Mouse (Mus musculus) c-Kit-positive CD71-positive TER-119-negative erythroid progenitor cells, embryonic 14.5 days (primary cell): ENCODE data around the gene Sult3a2.
"Not testable (repeated sequence)": the region's sequence is repeated elsewhere in the genome, so short reads cannot be mapped to it uniquely, and the experiment has no call there.

ENCODE experiments used
- DNase-seq: peaks from one replicate; pipeline ENCODE4 v3.0.0-alpha.2; 2013; ENCODE audit warnings: low read depth

Sult3a2 gene

GRCm38 (mm10) chr10:33786604-33787003 lies at the start of gene Sult3a2:
Gene Sult3a2 (minus strand): TSS chr10:33786704.
- DNase-seq: no peak

GRCm38 (mm10) chr10:33820892-33821291 lies 34.4 kb upstream of the Sult3a2 start:
- no peak for DNase-seq

- no peak for DNase-seq
Observed at GRCm38 (mm10) chr10:33816923-33817322, 30.4 kb upstream of the Sult3a2 start.

- DNase-seq: no peak
Observed at GRCm38 (mm10) chr10:33814266-33814665, 27.8 kb upstream of the Sult3a2 start.

GRCm38 (mm10) chr10:33811807-33812206 lies 25.3 kb upstream of the Sult3a2 start:
- DNase-seq: no peak

- not testable (repeated sequence) for DNase-seq
Observed at GRCm38 (mm10) chr10:33797221-33797949, 10.9 kb upstream of the Sult3a2 start.

- DNase-seq: not testable (repeated sequence)
Observed at GRCm38 (mm10) chr10:33796269-33796915, 9.9 kb upstream of the Sult3a2 start.

- DNase-seq: not testable (repeated sequence)
Observed at GRCm38 (mm10) chr10:33792166-33792565, 5.7 kb upstream of the Sult3a2 start.

GRCm38 (mm10) chr10:33787541-33787940 lies 1.0 kb upstream of the Sult3a2 start:
- DNase-seq: no peak

- not testable (repeated sequence) for DNase-seq
Observed at GRCm38 (mm10) chr10:33735251-33735650, 51.3 kb downstream of the Sult3a2 start.

GRCm38 (mm10) chr10:33733241-33733640 lies 53.3 kb downstream of the Sult3a2 start:
- no peak for DNase-seq

GRCm38 (mm10) chr10:33732409-33733185 lies 53.9 kb downstream of the Sult3a2 start:
- DNase-seq: no peak

- DNase-seq: no peak
Observed at GRCm38 (mm10) chr10:33723764-33724163, 62.7 kb downstream of the Sult3a2 start.

- no peak for DNase-seq
Observed at GRCm38 (mm10) chr10:33721827-33722438, 64.6 kb downstream of the Sult3a2 start.
